Mouse (Mus musculus): ENCODE results near the gene Spcs1.

DNA sequence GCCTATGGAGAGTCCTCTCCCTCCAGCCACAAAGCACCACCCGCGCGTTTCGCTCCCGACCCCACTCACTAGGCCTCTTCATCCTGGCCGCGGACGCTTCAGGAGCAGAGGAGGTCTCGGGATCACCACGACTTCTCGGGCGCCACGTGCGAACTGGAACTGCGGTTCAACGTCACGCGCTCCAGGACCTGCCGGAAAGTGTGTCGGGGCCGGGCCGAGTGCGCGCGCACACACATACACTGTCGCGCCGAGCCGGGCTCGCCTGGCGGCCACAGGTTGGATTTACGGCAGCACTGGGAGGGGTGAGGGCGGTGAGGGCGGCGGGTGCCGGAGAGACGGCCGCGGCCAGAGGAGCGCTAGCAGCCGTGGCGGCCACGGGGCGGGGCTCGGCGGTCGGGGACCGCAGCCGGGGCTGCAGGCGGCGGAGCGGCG is 17.4 kb upstream of the Spcs1 start, which contains the start of the genes Pbrm1 and Gnl3:
- TF ChIP-seq CTCF (conservative IDR thresholded peaks at IDR 0.05; ENCODE audit: low read length) (no peak), POU5F1 (IDR thresholded peaks at IDR 0.05; ENCODE audit: borderline replicate concordance, low read length) (no peak)
